Mouse (Mus musculus): ENCODE measurements at regions not wholly inside any gene's neighbourhood (a gene's known extent, or its start where the extent isn't known, plus 50 kb on each side); places are given as distances from the start of the nearest gene placed in this dataset.

DNA sequence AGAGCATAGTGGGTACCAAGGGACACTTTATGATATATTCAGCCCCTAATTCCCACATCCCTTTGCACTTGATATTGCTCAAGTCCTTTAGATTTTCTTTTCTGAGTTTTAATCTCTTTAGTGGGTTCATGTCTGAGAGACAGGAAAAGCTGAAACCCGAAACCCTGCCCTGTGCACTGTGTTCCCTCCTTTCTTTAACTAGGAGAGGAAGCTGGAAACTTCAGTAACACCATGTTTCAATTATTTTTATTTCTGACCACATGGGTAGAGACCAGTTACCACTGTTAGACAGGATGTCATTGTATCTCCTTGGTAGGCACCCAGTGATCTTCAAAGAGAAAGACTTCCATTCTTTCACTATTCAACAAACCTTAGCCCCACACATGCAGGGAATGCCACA lies 362.4 kb upstream of the Flrt2 start:
- TF ChIP-seq CTCF (IDR thresholded peaks at IDR 0.05; ENCODE audit: low read depth), result no peak
- TF ChIP-seq EP300 (IDR thresholded peaks at IDR 0.05; ENCODE audit: low read depth), result no peak

Data from liver, embryonic 14.5 days (tissue).